Mouse (Mus musculus) lung, embryonic 16.5 days (tissue): ENCODE results near the gene Mark3. TPM values are rescaled to one million over a fixed set of nuclear protein-coding genes. Genes with fewer than 3 reads are reported as not detected.

Experiments used
- ATAC-seq: fragments of 200-750 bp; cut with Nextera tagmentation; 2 replicates; pipeline ENCODE4 v1.8.0; 2017; ENCODE audit warnings: low read depth, mild to moderate bottlenecking, moderate library complexity
- H3K27ac ChIP-seq: fragments of 300-500 bp; sonication (generic); 2 replicates; pipeline ENCODE4 v1.5.1; 2014; ENCODE audit warnings: mild to moderate bottlenecking, control low read depth, low read length
- H3K27me3 ChIP-seq: fragments of 300-500 bp; sonication (generic); 2 replicates; pipeline ENCODE4 v1.6.1; 2014; ENCODE audit warnings: low read depth, low read length, mixed read lengths; ENCODE audit not compliant: control insufficient read depth, insufficient read depth
- H3K36me3 ChIP-seq: fragments of 300-500 bp; sonication (generic); 2 replicates; pipeline ENCODE4 v1.6.1; 2014; ENCODE audit warnings: low read length; ENCODE audit not compliant: control insufficient read depth, insufficient read depth
- H3K4me1 ChIP-seq: fragments of 300-500 bp; sonication (generic); replicated peaks from 2 replicates; pipeline ENCODE4 v1.6.1; 2014; ENCODE audit warnings: low read length, mixed read lengths; ENCODE audit not compliant: control insufficient read depth, insufficient read depth
- H3K4me2 ChIP-seq: fragments of 300-500 bp; sonication (generic); 2 replicates; pipeline ENCODE4 v1.6.1; 2014; ENCODE audit warnings: low read depth, low read length, control low read depth
- H3K4me3 ChIP-seq: fragments of 300-500 bp; sonication (generic); 2 replicates; pipeline ENCODE4 v1.5.1; 2014; ENCODE audit warnings: mild to moderate bottlenecking, low read length, control low read depth
- H3K9ac ChIP-seq: fragments of 300-500 bp; sonication (generic); 2 replicates; pipeline ENCODE4 v1.6.1; 2014; ENCODE audit warnings: low read length, control low read depth
- H3K9me3 ChIP-seq: fragments of 300-500 bp; sonication (generic); 2 replicates; pipeline ENCODE4 v1.6.1; 2016; ENCODE audit warnings: low read length; ENCODE audit not compliant: control insufficient read depth
- WGBS: fragments of 180-500 bp; shearing (Covaris S2); extraction: QIAGEN DNeasy Blood & Tissue Kit; methylation state at CpG from one replicate; pipeline ENCODE4 v1.1.7; 2014; 5-methylcytosine and 5-hydroxymethylcytosine counted together
- polyA plus RNA-seq: library from polyadenylated mRNA; unstranded; fragments of >200 nt; fragmentation: Nextera tagmentation; extraction: Ambion mirVana; gene quantifications from 2 replicates; pipeline ENCODE4 v1.2.1, GENCODE M21; 2015

Gene Mark3
- polyA plus RNA-seq, 1 experiment from 2014 or later = 23.5 TPM

DNA sequence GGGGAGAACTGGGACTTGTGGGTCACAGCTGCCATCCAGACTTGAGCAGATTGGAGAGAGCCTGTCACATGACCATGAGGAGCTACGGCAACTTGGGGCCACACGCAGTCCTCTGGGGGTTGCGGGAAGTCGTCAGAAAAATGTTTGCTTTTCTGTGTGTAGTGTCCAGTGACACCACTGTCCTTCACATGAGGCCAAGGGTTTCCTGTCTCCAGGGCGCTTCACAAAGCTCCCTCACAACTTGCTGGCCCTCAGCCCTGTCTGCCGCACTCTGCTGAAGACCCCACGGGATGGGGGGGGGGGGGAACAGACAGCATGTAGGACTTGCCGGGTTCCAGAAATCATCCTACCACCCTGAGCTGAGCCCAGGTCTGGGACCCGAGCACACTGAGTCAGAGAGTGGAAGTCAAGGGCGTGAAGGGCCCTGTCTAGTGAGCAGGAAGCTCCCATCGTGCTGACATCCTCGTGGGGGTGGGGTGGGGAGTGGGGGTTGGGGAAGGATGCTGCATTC is 120.0 kb downstream of the Mark3 start:
- peaks cover 37% of the 10 kb centered on the region for H3K4me1 ChIP-seq
- no peaks in the 10 kb centered on the region for H3K36me3 ChIP-seq
- peak overlapping the region; percentile 57 for H3K9ac ChIP-seq
- H3K9me3 ChIP-seq = no peaks in the 10 kb centered on the region
- H3K4me3 ChIP-seq = no peak overlapping the region
- H3K27me3 ChIP-seq = no peaks in the 10 kb centered on the region
- H3K27ac ChIP-seq = peak overlapping the region; percentile 89
- peak overlapping the region; percentile 37 for H3K4me2 ChIP-seq
- peak; percentile 59 for ATAC-seq
- WGBS = 5% methylated on average over 12 of the region's 12 CpGs

DNA sequence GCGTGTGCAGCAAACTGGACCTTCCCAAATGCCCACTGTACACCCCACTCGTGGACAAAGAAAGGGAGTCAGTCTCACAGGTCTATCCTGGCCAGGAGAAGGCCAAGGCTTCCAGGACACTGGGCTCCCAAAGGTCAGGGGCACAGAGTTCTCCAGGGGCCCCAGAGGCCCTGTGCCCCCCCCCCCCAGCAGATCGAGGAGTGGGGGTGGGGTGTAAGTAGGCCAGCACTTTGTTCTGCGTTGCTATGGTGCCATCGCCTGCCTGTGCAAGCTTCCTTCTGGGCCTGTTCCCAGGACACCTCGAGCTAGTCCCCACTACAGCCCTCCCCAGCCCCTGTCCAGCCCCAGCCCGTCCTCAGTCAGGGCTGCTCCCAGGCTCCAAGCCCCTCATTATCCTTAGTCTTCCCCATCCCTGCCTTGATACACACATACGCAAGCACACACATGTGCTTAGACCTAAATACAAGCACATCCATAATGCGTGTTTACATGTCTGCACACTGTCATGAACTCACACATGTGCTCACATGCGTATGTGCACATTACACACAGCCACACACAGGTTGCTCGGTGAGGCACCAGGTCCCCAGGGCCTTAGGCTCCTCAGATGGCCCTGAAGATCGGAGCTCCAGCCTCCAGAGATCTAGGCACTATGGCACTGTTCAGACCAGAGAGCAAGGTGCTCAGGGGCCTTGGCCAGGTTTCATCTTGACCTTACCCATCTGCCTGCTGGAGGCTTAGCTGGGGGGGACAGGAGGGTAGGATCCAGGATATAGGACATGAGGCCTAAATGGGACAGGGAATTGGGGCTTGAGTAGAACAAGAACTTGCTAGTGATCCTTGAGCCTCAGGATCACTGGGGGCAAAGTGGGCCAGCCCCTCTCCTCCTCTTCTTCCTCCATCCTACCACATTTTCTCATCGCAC is 120.8 kb downstream of the Mark3 start:
- H3K9me3 ChIP-seq = no peaks in the 10 kb centered on the region
- peak overlapping the region; percentile 89 for H3K27ac ChIP-seq
- H3K27me3 ChIP-seq = no peaks in the 10 kb centered on the region
- peak overlapping the region; percentile 4; the same call in 1 of the 2 replicates for H3K9ac ChIP-seq
- H3K4me1 ChIP-seq = peaks cover 37% of the 10 kb centered on the region
- H3K4me3 ChIP-seq = no peak overlapping the region
- ATAC-seq = peak; percentile 55
- no peak overlapping the region for H3K4me2 ChIP-seq
- 59% methylated on average over 12 of the region's 13 CpGs for WGBS
- H3K36me3 ChIP-seq = no peaks in the 10 kb centered on the region

DNA sequence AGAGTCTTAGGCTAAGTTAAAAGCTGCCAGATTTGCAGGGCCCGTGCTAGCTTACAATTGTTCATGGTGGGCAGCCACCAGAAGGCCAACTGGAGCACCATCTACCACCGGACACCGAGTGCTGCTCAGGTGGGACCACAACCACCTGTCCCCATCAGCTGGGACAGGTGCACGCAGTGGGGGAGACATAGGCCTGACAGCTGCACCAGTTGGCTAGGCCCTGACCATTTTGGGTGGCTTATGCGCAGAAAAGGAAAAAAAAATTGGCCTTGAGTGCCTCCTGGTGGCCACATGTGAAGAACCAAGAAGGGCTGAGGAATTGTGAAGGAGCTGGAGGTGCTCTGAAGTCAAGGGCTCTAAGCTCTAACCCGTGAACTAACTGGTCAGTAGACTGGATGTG is 121.9 kb downstream of the Mark3 start:
- Histone ChIP-seq H3K4me3 (no peak overlapping the region), H3K9ac (no peak overlapping the region), H3K4me2 (no peak overlapping the region), H3K9me3 (no peaks in the 10 kb centered on the region), H3K27ac (no peak overlapping the region), H3K27me3 (no peaks in the 10 kb centered on the region), H3K4me1 (peaks cover 33% of the 10 kb centered on the region), H3K36me3 (no peaks in the 10 kb centered on the region)
- no peak for ATAC-seq
- WGBS = 27% methylated on average over 6 of the region's 6 CpGs

DNA sequence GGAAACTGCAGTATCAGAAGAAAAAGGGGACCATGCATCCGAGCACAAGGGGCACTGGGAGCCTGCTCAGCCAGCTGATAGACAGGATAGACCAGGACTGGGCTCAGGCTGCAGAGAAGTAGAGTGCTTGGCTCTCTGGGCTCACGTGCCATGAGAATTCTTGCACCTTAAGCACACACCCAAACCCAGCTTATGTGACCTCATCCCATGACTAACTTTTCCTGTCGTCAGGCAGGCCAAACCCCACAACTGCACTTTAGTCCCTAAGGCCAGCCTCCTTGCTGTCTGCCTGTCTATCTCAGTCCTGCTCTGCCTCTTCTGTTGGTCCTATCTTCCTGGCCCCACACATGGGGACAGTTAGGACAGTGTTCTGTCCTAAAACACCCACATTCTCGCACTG is 123.4 kb downstream of the Mark3 start:
- no peaks in the 10 kb centered on the region for H3K36me3 ChIP-seq
- no peak overlapping the region for H3K4me3 ChIP-seq
- H3K4me1 ChIP-seq = peaks cover 26% of the 10 kb centered on the region
- no peak overlapping the region for H3K27ac ChIP-seq
- 55% methylated on average over 4 of the region's 4 CpGs for WGBS
- no peak for ATAC-seq
- H3K4me2 ChIP-seq = no peak overlapping the region
- H3K9ac ChIP-seq = no peak overlapping the region
- H3K9me3 ChIP-seq = no peaks in the 10 kb centered on the region
- no peaks in the 10 kb centered on the region for H3K27me3 ChIP-seq

DNA sequence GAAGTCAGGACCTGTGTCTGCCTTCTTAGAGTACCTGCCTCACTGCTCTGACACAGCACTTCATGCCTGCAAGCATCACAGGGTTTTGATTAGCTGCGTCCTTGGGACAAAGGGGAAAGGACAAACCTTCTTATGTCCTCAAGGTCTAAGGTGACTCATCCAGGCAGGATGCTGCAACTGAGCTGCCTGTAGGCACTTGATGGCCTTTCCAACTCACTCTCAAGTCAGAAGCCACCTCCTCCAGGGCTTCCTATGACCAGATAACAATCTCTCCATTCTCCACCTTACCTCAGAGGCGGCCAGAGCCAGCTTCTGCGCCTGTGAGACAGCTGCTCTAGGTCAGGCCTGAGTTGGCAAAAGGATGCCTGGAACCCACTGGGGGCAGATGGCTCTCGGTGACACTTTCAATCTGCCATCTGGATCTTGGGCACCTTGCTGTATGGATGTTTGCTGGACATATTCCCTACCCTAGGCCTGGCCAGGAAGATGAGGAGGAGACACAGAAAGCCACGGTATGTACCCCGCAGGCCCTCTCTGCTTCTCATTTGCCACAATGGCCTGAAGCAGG is 124.1 kb downstream of the Mark3 start:
- ATAC-seq = no peak
- Histone ChIP-seq H3K9ac (no peak overlapping the region), H3K4me2 (no peak overlapping the region), H3K9me3 (no peaks in the 10 kb centered on the region), H3K27ac (no peak overlapping the region), H3K36me3 (no peaks in the 10 kb centered on the region), H3K4me3 (no peak overlapping the region), H3K27me3 (no peaks in the 10 kb centered on the region), H3K4me1 (peaks cover 19% of the 10 kb centered on the region)
- 86% methylated on average over 6 of the region's 6 CpGs for WGBS

DNA sequence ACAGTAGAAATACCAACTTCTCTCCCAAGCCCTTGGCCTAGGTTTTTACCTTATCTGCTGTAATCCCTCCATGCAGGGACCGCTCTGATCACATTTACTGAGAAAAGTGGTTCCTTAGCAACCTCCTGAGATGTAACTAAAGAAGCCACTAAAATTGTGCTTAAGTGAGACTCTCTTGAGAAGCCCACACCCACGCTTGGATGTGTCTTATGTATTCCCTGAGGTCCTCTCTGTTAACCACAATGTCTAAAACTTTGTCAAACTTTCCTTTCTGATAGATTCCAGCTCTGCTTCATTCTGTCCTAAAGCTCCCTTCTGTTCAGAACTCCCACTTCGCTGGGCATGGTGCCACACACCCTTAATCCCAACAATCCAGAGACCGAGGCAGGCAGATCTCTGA is 125.2 kb downstream of the Mark3 start:
- ATAC-seq = no peak
- H3K27ac ChIP-seq = no peak overlapping the region
- WGBS = 70% methylated on average over 4 of the region's 4 CpGs

DNA sequence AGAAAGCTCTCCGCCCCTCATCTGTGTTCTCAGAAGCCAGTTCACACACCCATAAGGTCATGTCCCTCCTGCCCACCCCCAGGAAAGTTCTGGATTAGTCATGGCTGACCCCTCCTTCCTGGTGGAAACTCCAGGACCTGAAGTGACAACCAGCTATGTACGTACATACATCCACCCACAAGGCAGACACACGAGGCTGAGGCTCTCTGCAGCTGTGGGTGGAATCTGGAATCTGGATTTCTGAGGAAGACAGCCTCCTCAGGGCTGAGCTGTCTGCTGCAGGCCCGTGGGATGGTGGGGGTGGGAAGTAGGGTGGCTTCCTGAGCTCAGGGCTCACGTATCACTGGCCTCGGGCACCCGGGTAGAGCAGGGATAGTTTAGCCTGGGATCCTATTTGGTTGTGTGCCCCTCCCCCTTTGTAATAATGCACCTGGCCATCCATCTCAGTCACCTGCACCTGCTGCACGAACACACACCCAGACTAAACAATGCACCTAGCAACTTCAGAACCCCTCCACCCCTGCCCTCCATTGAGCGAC is 126.7 kb downstream of the Mark3 start:
- WGBS = 48% methylated on average over 9 of the region's 9 CpGs
- no peak for ATAC-seq

More for the DNA sequence above, 125.2 kb downstream of the Mark3 start:
- H3K9me3 ChIP-seq = no peaks in the 10 kb centered on the region
- H3K4me2 ChIP-seq = no peak overlapping the region
- no peaks in the 10 kb centered on the region for H3K27me3 ChIP-seq
- H3K4me1 ChIP-seq = peaks cover 8% of the 10 kb centered on the region
- H3K9ac ChIP-seq = no peak overlapping the region
- no peak overlapping the region for H3K4me3 ChIP-seq
- no peaks in the 10 kb centered on the region for H3K36me3 ChIP-seq

DNA sequence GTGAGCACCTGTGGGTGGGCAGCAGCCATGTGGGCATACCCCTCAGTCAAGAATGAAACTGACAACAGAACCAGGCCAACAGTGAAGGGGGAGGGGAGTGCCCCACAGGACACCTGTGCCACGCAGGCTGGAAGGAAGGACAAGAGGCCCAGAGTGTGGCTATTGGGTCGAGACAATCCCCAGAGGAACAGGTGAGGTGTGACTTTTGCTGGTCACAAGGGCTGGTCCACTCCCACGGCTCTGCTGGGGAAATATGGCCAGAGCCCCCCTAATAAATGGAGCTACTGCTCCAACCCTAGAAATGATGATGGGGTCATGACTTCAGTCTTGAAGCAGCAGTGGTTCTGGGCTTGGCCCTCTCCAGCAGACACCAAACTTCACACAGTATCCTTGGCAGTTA is 129.0 kb downstream of the Mark3 start:
- no peak overlapping the region for H3K4me2 ChIP-seq
- H3K9ac ChIP-seq = no peak overlapping the region
- H3K9me3 ChIP-seq = no peaks in the 10 kb centered on the region
- H3K36me3 ChIP-seq = no peaks in the 10 kb centered on the region
- no peak overlapping the region for H3K27ac ChIP-seq
- peaks cover 8% of the 10 kb centered on the region for H3K4me1 ChIP-seq
- no peak for ATAC-seq
- H3K4me3 ChIP-seq = no peak overlapping the region
- whole genome bisulfite sequencing = 66% methylated on average over 3 of the region's 3 CpGs
- H3K27me3 ChIP-seq = no peaks in the 10 kb centered on the region

More for the DNA sequence above, 126.7 kb downstream of the Mark3 start:
- Histone ChIP-seq H3K27ac (no peak overlapping the region), H3K4me1 (peaks cover 8% of the 10 kb centered on the region), H3K4me2 (no peak overlapping the region), H3K9me3 (no peaks in the 10 kb centered on the region), H3K36me3 (no peaks in the 10 kb centered on the region), H3K27me3 (no peaks in the 10 kb centered on the region), H3K4me3 (no peak overlapping the region), H3K9ac (no peak overlapping the region)

DNA sequence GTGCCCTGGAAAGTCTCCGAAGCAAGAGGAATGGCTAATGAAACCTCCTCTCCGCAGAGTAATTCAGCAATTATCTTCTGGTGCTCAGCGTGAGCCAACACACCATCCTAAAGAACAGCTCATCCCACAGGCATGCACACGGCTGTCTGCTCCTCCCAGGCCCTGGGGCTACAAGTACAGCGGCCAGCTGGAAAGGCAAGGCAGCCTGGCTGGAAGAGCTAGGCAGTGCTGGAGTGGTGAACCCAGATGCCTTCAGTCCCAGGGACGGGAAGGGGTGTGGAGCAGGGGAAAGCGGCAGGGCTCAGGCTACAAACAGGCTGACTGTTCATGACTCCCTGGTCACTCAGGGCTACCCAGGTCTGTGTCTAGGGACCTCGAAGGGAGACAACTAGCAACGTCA is 130.3 kb downstream of the Mark3 start:
- peak overlapping the region; percentile 40 for H3K9ac ChIP-seq

More for the DNA sequence above, 130.3 kb downstream of the Mark3 start:
- peak overlapping the region; percentile 31 for H3K27ac ChIP-seq
- H3K4me2 ChIP-seq = no peak overlapping the region
- 43% methylated on average over 9 of the region's 9 CpGs for WGBS
- peaks cover 8% of the 10 kb centered on the region for H3K4me1 ChIP-seq
- no peak overlapping the region for H3K4me3 ChIP-seq
- H3K9me3 ChIP-seq = no peaks in the 10 kb centered on the region
- peak; percentile 65 for ATAC-seq
- no peaks in the 10 kb centered on the region for H3K27me3 ChIP-seq
- peaks cover 10% of the 10 kb centered on the region for H3K36me3 ChIP-seq
